Mouse (Mus musculus) forebrain, embryonic 16.5 days (tissue): ENCODE measurements at regions not wholly inside any gene's neighbourhood (a gene's known extent, or its start where the extent isn't known, plus 50 kb on each side); places are given as distances from the start of the nearest gene placed in this dataset.

Experiments used
- ATAC-seq: fragments of 200-750 bp; cut with Nextera tagmentation; 2 replicates; pipeline ENCODE4 v1.8.0; 2017; ENCODE audit warnings: mild to moderate bottlenecking, moderate library complexity
- H3K27ac ChIP-seq: fragments of 300-500 bp; sonication (generic); 2 replicates; pipeline ENCODE4 v1.5.1; 2014; ENCODE audit warnings: low read length, control low read depth
- H3K27me3 ChIP-seq: fragments of 300-500 bp; sonication (generic); replicated peaks from 2 replicates; pipeline ENCODE4 v1.6.1; 2014; ENCODE audit warnings: low read length; ENCODE audit not compliant: control insufficient read depth, insufficient read depth
- H3K36me3 ChIP-seq: fragments of 300-500 bp; sonication (generic); 2 replicates; pipeline ENCODE4 v1.6.1; 2014; ENCODE audit not compliant: control insufficient read depth, insufficient read depth
- H3K4me1 ChIP-seq: fragments of 300-500 bp; sonication (generic); replicated peaks from 2 replicates; pipeline ENCODE4 v1.6.1; 2014; ENCODE audit warnings: low read length; ENCODE audit not compliant: control insufficient read depth, insufficient read depth
- H3K4me2 ChIP-seq: fragments of 300-500 bp; sonication (generic); 2 replicates; pipeline ENCODE4 v1.6.1; 2014; ENCODE audit warnings: mild to moderate bottlenecking, low read length, control low read depth
- H3K4me3 ChIP-seq: fragments of 300-500 bp; sonication (generic); replicated peaks from 2 replicates; pipeline ENCODE4 v1.5.1; 2014; ENCODE audit warnings: mild to moderate bottlenecking, low read length, control low read depth
- H3K9ac ChIP-seq: fragments of 300-500 bp; sonication (generic); replicated peaks from 2 replicates; pipeline ENCODE4 v1.6.1; 2014; ENCODE audit warnings: low read depth, low read length, control low read depth
- H3K9me3 ChIP-seq: fragments of 300-500 bp; sonication (generic); 2 replicates; pipeline ENCODE4 v1.6.1; 2016; ENCODE audit warnings: low read length; ENCODE audit not compliant: control insufficient read depth
- WGBS: fragments of 180-500 bp; shearing (Covaris S2); extraction: QIAGEN DNeasy Blood & Tissue Kit; methylation state at CpG from one replicate; pipeline ENCODE4 v1.1.7; 2014; 5-methylcytosine and 5-hydroxymethylcytosine counted together

DNA sequence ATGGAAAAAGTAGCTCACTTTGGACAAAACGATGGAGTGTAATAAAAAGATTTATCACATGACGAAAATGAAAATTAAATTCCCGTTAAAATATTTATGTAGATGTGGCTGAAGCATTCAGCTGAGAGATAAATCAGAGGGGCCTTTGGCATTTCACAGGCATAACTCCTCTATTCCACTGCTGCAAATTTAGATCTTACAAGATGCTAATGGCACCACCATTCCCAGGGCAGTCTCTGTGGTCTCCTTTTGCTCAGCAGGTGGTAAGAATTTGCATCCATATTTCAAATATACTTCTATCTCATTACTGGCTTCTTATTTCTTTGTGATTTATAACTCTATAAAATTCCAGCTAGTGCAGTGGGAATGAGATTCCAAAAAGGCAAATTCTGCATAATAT lies 581.5 kb upstream of the Rag2 start:
- no peak overlapping the region for H3K4me2 ChIP-seq
- WGBS: 90% methylated on average over 3 of the region's 3 CpGs
- no peak overlapping the region for H3K27ac ChIP-seq
- no peak overlapping the region for H3K9ac ChIP-seq
- no peak for ATAC-seq
- H3K4me3 ChIP-seq: no peak overlapping the region
- H3K9me3 ChIP-seq: no peaks in the 10 kb centered on the region
- H3K36me3 ChIP-seq: no peaks in the 10 kb centered on the region
- no peaks in the 10 kb centered on the region for H3K4me1 ChIP-seq
- H3K27me3 ChIP-seq: no peaks in the 10 kb centered on the region

- no peak overlapping the region for H3K4me3 ChIP-seq
- H3K36me3 ChIP-seq: no peaks in the 10 kb centered on the region
- 92% methylated on average over 4 of the region's 4 CpGs for WGBS
- no peak overlapping the region for H3K4me2 ChIP-seq
- ATAC-seq: no peak
- H3K27ac ChIP-seq: no peak overlapping the region
- no peak overlapping the region for H3K9ac ChIP-seq
- no peaks in the 10 kb centered on the region for H3K9me3 ChIP-seq
- H3K4me1 ChIP-seq: no peaks in the 10 kb centered on the region
- H3K27me3 ChIP-seq: no peaks in the 10 kb centered on the region
These were observed 561.6 kb upstream of the Rag2 start for GRCm38 (mm10) chr2:101062939-101063338.

GRCm38 (mm10) chr2:101074990-101075389 lies 549.5 kb upstream of the Rag2 start:
- H3K4me3 ChIP-seq: no peak overlapping the region
- no peaks in the 10 kb centered on the region for H3K4me1 ChIP-seq
- no peak for ATAC-seq
- no peaks in the 10 kb centered on the region for H3K9me3 ChIP-seq
- no peak overlapping the region for H3K27ac ChIP-seq
- H3K36me3 ChIP-seq: no peaks in the 10 kb centered on the region
- H3K9ac ChIP-seq: no peak overlapping the region
- H3K27me3 ChIP-seq: no peaks in the 10 kb centered on the region
- H3K4me2 ChIP-seq: no peak overlapping the region

DNA sequence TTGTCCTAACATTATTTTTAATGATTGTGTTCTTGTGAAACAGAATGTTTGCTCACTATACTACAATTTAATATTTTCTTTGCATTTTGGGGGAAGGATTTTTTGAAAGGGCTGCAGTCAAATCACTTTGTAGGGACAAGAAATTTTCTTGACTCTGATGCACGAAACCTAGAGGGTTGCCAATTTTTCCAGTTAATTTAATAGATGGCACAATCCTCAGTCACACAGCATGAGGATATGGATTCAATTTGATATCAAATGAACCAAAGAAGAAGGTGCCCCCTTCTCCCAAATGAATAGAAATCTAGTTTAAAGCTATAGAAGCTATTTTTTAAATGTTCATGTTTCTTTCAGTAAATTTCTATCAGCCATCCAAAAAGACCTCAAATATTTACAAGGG lies 544.3 kb upstream of the Rag2 start:
- H3K36me3 ChIP-seq: no peaks in the 10 kb centered on the region
- H3K9ac ChIP-seq: no peak overlapping the region
- H3K4me3 ChIP-seq: no peak overlapping the region
- no peak overlapping the region for H3K4me2 ChIP-seq
- no peak overlapping the region for H3K27ac ChIP-seq
- H3K27me3 ChIP-seq: no peaks in the 10 kb centered on the region
- whole genome bisulfite sequencing: 68% methylated on average over 1 of the region's 1 CpGs
- H3K4me1 ChIP-seq: no peaks in the 10 kb centered on the region
- H3K9me3 ChIP-seq: no peaks in the 10 kb centered on the region
- no peak for ATAC-seq

GRCm38 (mm10) chr2:101083813-101084212 lies 540.7 kb upstream of the Rag2 start:
- ATAC-seq: no peak
- Histone ChIP-seq H3K4me3 (no peak overlapping the region), H3K27ac (no peak overlapping the region), H3K27me3 (no peaks in the 10 kb centered on the region), H3K36me3 (no peaks in the 10 kb centered on the region), H3K4me1 (no peaks in the 10 kb centered on the region), H3K9ac (no peak overlapping the region), H3K4me2 (no peak overlapping the region), H3K9me3 (no peaks in the 10 kb centered on the region)

GRCm38 (mm10) chr2:101084648-101085047 lies 539.9 kb upstream of the Rag2 start:
- no peak for ATAC-seq
- Histone ChIP-seq H3K9me3 (no peaks in the 10 kb centered on the region), H3K4me1 (no peaks in the 10 kb centered on the region), H3K27ac (no peak overlapping the region), H3K9ac (no peak overlapping the region), H3K36me3 (no peaks in the 10 kb centered on the region), H3K4me3 (no peak overlapping the region), H3K4me2 (no peak overlapping the region), H3K27me3 (no peaks in the 10 kb centered on the region)
- 100% methylated on average over 1 of the region's 1 CpGs for WGBS

GRCm38 (mm10) chr2:101107183-101107872 lies 517.2 kb upstream of the Rag2 start:
- 0 out of 2 replicates have a peak, but pooled peaks cover 4% of the 10 kb centered on the region for H3K4me1 ChIP-seq
- H3K9me3 ChIP-seq: no peaks in the 10 kb centered on the region
- no peak overlapping the region for H3K9ac ChIP-seq
- 0 out of 2 replicates have a peak overlapping the region, but pooled peaks have one; percentile 6 for H3K27ac ChIP-seq
- peak; percentile 88 for ATAC-seq
- no peak overlapping the region for H3K4me2 ChIP-seq
- H3K4me3 ChIP-seq: no peak overlapping the region
- WGBS: 12% methylated on average over 1 of the region's 1 CpGs
- H3K27me3 ChIP-seq: no peaks in the 10 kb centered on the region
- H3K36me3 ChIP-seq: no peaks in the 10 kb centered on the region

- Histone ChIP-seq H3K36me3 (no peaks in the 10 kb centered on the region), H3K27me3 (no peaks in the 10 kb centered on the region), H3K4me3 (no peak overlapping the region), H3K4me2 (no peak overlapping the region), H3K27ac (no peak overlapping the region), H3K9me3 (no peaks in the 10 kb centered on the region), H3K9ac (no peak overlapping the region), H3K4me1 (no peaks in the 10 kb centered on the region)
- no peak for ATAC-seq
- 23% methylated on average over 1 of the region's 1 CpGs for WGBS
These were observed 487.7 kb upstream of the Rag2 start for GRCm38 (mm10) chr2:101136867-101137266.

- Histone ChIP-seq H3K27ac (no peak overlapping the region), H3K4me3 (no peak overlapping the region), H3K27me3 (no peaks in the 10 kb centered on the region), H3K4me1 (no peaks in the 10 kb centered on the region), H3K9me3 (no peaks in the 10 kb centered on the region), H3K36me3 (no peaks in the 10 kb centered on the region), H3K4me2 (no peak overlapping the region), H3K9ac (no peak overlapping the region)
- peak; percentile 64; the same call in 1 of the 2 replicates for ATAC-seq
- 84% methylated on average over 1 of the region's 1 CpGs for WGBS
These were observed 484.6 kb upstream of the Rag2 start for GRCm38 (mm10) chr2:101139931-101140330.

DNA sequence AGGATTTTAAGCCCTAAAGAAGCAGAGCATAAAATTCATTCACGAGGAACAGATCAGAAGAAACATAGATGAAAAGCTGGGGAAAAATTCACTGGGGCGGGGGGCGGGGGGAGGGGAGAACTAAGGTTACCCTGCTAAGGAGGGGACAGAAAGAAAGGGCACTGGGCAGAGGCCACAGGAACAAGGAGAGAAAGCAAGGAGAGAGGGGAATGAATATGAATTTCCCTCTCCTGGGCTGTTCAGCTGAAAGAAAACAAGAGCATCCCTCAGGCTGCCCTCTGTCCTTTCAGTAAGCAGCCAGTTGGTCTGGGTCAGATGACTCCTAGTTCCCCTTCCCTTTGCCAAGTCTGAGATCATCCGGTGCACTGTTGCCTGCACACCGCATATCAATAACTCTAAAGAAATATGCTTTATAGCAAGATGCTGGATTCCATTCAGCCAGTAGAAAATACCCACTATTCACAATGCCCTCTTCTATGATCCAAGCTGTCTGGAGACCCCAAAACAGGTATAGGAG lies 467.7 kb upstream of the Rag2 start:
- Histone ChIP-seq H3K4me3 (no peak overlapping the region), H3K27me3 (no peaks in the 10 kb centered on the region), H3K27ac (no peak overlapping the region), H3K9me3 (no peaks in the 10 kb centered on the region), H3K36me3 (no peaks in the 10 kb centered on the region), H3K4me1 (peaks cover 7% of the 10 kb centered on the region), H3K4me2 (no peak overlapping the region), H3K9ac (no peak overlapping the region)
- peak; percentile 38; the same call in 1 of the 2 replicates for ATAC-seq
- 43% methylated on average over 5 of the region's 5 CpGs for WGBS
